Mouse (Mus musculus): ENCODE measurements around the gene Cacnb4.

DNA sequence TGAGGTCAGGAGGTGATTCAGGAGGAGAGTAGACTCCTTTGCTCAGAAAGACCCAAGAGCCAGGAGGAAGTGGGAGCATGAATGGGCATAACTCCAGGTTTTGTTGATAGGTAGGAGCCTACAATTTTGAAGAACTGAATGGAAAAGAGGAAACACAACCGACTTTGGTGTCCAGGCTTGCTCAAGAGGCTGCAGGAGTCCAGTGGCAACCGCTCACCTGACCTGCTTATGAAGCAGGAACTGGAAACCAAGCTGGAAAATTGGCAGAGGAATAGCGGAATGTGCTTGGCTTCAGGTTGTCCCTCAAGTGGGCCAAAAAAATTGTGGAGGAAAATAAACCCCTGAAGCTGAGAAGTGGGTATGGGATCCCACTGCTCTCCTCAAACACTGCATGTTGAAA is 139.0 kb downstream of the Cacnb4 start:
- TF ChIP-seq CTCF (IDR thresholded peaks at IDR 0.05) (no peak), POLR2A (IDR thresholded peaks at IDR 0.05; ENCODE audit: insufficient read depth, low read depth, low read length) (no peak)

Data from heart, adult 2 months (tissue).